Mouse (Mus musculus): Measurements from ENCODE around the gene Cog5.

DNA sequence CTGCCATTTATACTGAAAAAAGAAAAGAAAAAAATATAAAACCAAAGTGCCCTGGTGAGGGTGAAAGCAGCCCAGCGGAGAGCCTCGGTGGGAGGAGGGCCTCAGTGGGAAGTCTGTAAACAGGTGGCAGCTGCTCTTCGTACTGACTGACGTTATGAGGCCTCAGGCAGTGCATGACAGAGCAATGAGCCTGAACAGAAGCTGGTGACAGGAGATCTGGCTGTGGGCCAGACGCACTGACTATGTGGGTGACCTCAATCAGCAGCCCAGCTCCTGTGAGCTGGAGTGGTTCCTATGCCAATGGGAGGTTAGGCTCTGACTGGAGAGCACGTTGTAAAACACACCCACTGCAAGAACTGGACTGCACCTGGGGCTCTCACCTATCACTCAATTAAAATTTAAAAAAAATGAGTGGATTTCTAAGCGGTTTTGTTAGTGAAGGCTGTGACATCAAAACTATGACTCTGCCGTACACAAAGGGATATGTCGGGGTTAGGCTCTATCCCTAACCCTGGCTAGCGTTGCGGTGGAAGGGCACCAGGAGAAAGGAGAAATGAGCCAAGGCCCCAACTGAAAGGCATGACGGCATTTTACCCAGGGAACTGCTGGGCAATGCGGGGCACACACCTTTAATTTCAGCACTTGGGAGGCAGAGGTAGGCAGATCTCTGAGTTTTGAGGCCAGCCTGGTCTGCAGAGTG lies 319.0 kb downstream of the Cog5 start:
- TF ChIP-seq POLR2A (IDR thresholded peaks at IDR 0.05; ENCODE audit: borderline replicate concordance, control insufficient read depth, low read depth, low read length) (no peak), CTCF (IDR thresholded peaks at IDR 0.05; ENCODE audit: control insufficient read depth, insufficient read depth, low read length) (no peak)

Measured in bone marrow, adult 2 months (tissue).